Mouse (Mus musculus): ENCODE measurements at regions not wholly inside any gene's neighbourhood (a gene's known extent, or its start where the extent isn't known, plus 50 kb on each side); places are given as distances from the start of the nearest gene placed in this dataset.
"Not testable (repeated sequence)": the region's sequence is repeated elsewhere in the genome, so short reads cannot be mapped to it uniquely, and the experiment has no call there.

- DNase-seq (ENCODE audit: low spot score in 2 of 2) = no peak
These were observed 59.8 kb upstream of the Tnfrsf21 start for GRCm38 (mm10) chr17:42956588-42956987.

- DNase-seq (ENCODE audit: low spot score in 2 of 2) = no peak
These were observed 61.6 kb upstream of the Tnfrsf21 start for GRCm38 (mm10) chr17:42954722-42955121.

- DNase-seq (ENCODE audit: low spot score in 2 of 2) = no peak
These were observed 68.0 kb upstream of the Cd2ap start for GRCm38 (mm10) chr17:42944453-42944852.

GRCm38 (mm10) chr17:42943272-42943696, 66.8 kb upstream of the Cd2ap start:
- peak; percentile 43 to 85 for DNase-seq (ENCODE audit: low spot score in 2 of 2)

- DNase-seq (ENCODE audit: low spot score in 2 of 2) = no peak
These were observed 63.0 kb upstream of the Cd2ap start for GRCm38 (mm10) chr17:42939476-42939875.

GRCm38 (mm10) chr17:42938579-42938978, 62.1 kb upstream of the Cd2ap start:
- DNase-seq (ENCODE audit: low spot score in 2 of 2) = no peak

- DNase-seq (ENCODE audit: low spot score in 2 of 2) = not testable (repeated sequence)
These were observed 61.0 kb upstream of the Cd2ap start for GRCm38 (mm10) chr17:42937480-42937879.

GRCm38 (mm10) chr17:42934068-42934467, 57.6 kb upstream of the Cd2ap start:
- no peak for DNase-seq (ENCODE audit: low spot score in 2 of 2)

GRCm38 (mm10) chr17:42933335-42934004, 57.0 kb upstream of the Cd2ap start:
- DNase-seq (ENCODE audit: low spot score in 2 of 2) = no peak

- DNase-seq (ENCODE audit: low spot score in 2 of 2) = no peak
These were observed 50.9 kb upstream of the Cd2ap start for GRCm38 (mm10) chr17:42927320-42927719.

Measured in frontal cortex, postnatal 36 days (tissue).